Mouse (Mus musculus): ENCODE results near the gene Smc1b. TPM values are rescaled to one million over a fixed set of nuclear protein-coding genes. Genes with fewer than 3 reads are reported as not detected.

The Smc1b gene
- polyA plus RNA-seq, 1 experiment from 2014 or later: 0.18 TPM

DNA sequence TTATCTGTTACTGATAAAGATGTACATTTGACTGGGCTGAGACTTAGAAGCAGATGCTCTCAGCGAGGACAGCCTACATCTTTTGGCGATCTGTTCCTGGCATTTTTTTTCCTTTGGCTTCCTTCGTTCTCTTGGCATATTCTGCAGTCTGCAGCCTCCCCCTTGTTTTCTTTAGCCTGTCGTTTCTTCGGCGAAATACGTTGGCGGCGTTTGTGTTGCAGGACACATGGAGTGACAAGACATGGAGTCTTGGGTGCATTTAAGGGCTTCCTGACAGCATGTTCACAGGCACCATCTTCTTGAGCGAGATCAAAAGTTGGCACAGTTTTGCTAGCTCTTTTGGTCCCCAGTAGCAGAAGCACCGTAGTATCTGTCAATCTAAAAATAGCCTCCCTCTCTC lies 116.0 kb downstream of the Smc1b start:
- no peak overlapping the region for H3K27ac ChIP-seq (replicated peaks; ENCODE audit: low read depth, low read length)
- DNase-seq (ENCODE audit: low spot score) (no peak), ATAC-seq (replicated peaks; ENCODE audit: insufficient number of reproducible peaks, low FRiP score, low TSS enrichment, low read depth) (no peak)
- WGBS: 81% methylated on average over 11 of the region's 11 CpGs
- no peak overlapping the region for H3K4me3 ChIP-seq (ENCODE audit: low read depth, low read length)
- peaks cover 3% of the 10 kb centered on the region; the same call in 1 of the 2 replicates for H3K4me1 ChIP-seq (ENCODE audit: control insufficient read depth, insufficient read depth, low read length)
- H3K4me2 ChIP-seq (ENCODE audit: low read depth, low read length): no peak overlapping the region
- H3K9ac ChIP-seq (replicated peaks; ENCODE audit: low read length): no peak overlapping the region
- H3K9me3 ChIP-seq (replicated peaks; ENCODE audit: control insufficient read depth, low read length): no peaks in the 10 kb centered on the region
- H3K27me3 ChIP-seq (ENCODE audit: control insufficient read depth, insufficient read depth, low read length): peaks cover 3% of the 10 kb centered on the region
- no peaks in the 10 kb centered on the region for H3K36me3 ChIP-seq (replicated peaks; ENCODE audit: control insufficient read depth, insufficient read depth, low read depth, low read length)

Other genes starting within 250 kb of the Smc1b start
- gene Gm29666, start 211.9 kb downstream of the Smc1b start, polyA plus RNA-seq (2014; fragmentation: Nextera tagmentation; extraction: Ambion mirVana): 0.50 and 0.52 TPM in 2 replicates
- gene Nup50, start 208.6 kb downstream of the Smc1b start, polyA plus RNA-seq (2014; fragmentation: Nextera tagmentation; extraction: Ambion mirVana): 65.8 and 67.1 TPM in 2 replicates
- gene 5031439G07Rik, start 143.4 kb downstream of the Smc1b start, polyA plus RNA-seq (2014; fragmentation: Nextera tagmentation; extraction: Ambion mirVana): 11.6 and 16.8 TPM in 2 replicates
- gene Upk3a, start 114.8 kb downstream of the Smc1b start, polyA plus RNA-seq (2014; fragmentation: Nextera tagmentation; extraction: Ambion mirVana): not detected in 2 replicates
- 26.1 and 26.3 TPM in 2 replicates for gene Fam118a, start 103.0 kb downstream of the Smc1b start, polyA plus RNA-seq (2014; fragmentation: Nextera tagmentation; extraction: Ambion mirVana)
- gene Ribc2, start 114 bp upstream of the Smc1b start, polyA plus RNA-seq (2014; fragmentation: Nextera tagmentation; extraction: Ambion mirVana): 0.52 and 1.1 TPM in 2 replicates
- gene Fbln1, start 74.0 kb upstream of the Smc1b start, polyA plus RNA-seq (2014; fragmentation: Nextera tagmentation; extraction: Ambion mirVana): 200 and 208 TPM in 2 replicates
- gene Atxn10, start 204.3 kb upstream of the Smc1b start, polyA plus RNA-seq (2014; fragmentation: Nextera tagmentation; extraction: Ambion mirVana): 378 and 380 TPM in 2 replicates

All from embryonic facial prominence, embryonic 11.5 days (tissue).